Mouse (Mus musculus): ENCODE data around the gene Parg.

The Parg gene

DNA sequence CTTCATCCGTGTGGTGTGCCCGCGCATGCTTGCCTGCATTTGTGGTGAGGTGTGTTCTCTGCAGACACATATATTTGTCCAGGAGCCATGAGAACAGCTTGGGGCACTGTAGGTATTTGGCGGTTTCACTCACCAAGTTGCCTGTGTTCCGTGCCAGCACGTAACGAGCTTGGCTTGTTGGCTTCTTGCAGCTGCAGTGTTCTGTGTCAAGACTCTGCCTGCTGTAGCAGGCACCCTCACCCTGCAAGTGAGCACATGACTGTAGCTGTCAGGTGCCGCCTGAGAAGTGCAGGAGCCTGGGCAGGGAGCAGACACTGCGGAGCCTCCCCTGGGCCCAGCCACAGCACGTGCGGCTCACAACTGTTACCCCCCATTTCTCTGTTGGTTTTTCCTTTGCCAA, 134.8 kb downstream of the Parg start:
- Histone ChIP-seq H3K4me3 (replicated peaks; ENCODE audit: low read length) (no peak overlapping the region), H3K4me1 (replicated peaks; ENCODE audit: low read depth, low read length) (no peaks in the 10 kb centered on the region; the same call in 1 of the 2 replicates), H3K9me3 (ENCODE audit: low read length) (no peaks in the 10 kb centered on the region), H3K36me3 (ENCODE audit: insufficient read depth, low read length) (peaks cover 100% of the 10 kb centered on the region), H3K27me3 (ENCODE audit: insufficient read depth, low read length) (no peaks in the 10 kb centered on the region)
- no peak for TF ChIP-seq CTCF (conservative IDR thresholded peaks at IDR 0.05; ENCODE audit: low read length)
- no peak for TF ChIP-seq NANOG (IDR thresholded peaks at IDR 0.05; ENCODE audit: borderline replicate concordance, low read length)
- TF ChIP-seq POU5F1 (IDR thresholded peaks at IDR 0.05; ENCODE audit: borderline replicate concordance, low read length) = no peak

GRCm38 (mm10) chr14:32341823-32342222, 140.1 kb downstream of the Parg start:
- Histone ChIP-seq H3K27me3 (ENCODE audit: insufficient read depth, low read length) (no peaks in the 10 kb centered on the region), H3K4me3 (replicated peaks; ENCODE audit: low read length) (no peak overlapping the region)
- TF ChIP-seq NANOG (IDR thresholded peaks at IDR 0.05; ENCODE audit: borderline replicate concordance, low read length) = no peak
- no peak for TF ChIP-seq POU5F1 (IDR thresholded peaks at IDR 0.05; ENCODE audit: borderline replicate concordance, low read length)
- TF ChIP-seq CTCF (conservative IDR thresholded peaks at IDR 0.05; ENCODE audit: low read length) = no peak

GRCm38 (mm10) chr14:32344176-32344575, 142.4 kb downstream of the Parg start:
- Histone ChIP-seq H3K4me3 (replicated peaks; ENCODE audit: low read length) (no peak overlapping the region), H3K27me3 (ENCODE audit: insufficient read depth, low read length) (no peaks in the 10 kb centered on the region), H3K9me3 (ENCODE audit: low read length) (no peaks in the 10 kb centered on the region), H3K36me3 (ENCODE audit: insufficient read depth, low read length) (peaks cover 100% of the 10 kb centered on the region), H3K4me1 (replicated peaks; ENCODE audit: low read depth, low read length) (0 out of 2 replicates have a peak, but pooled peaks cover 8% of the 10 kb centered on the region)
- TF ChIP-seq POU5F1 (IDR thresholded peaks at IDR 0.05; ENCODE audit: borderline replicate concordance, low read length) = no peak
- no peak for TF ChIP-seq NANOG (IDR thresholded peaks at IDR 0.05; ENCODE audit: borderline replicate concordance, low read length)
- TF ChIP-seq CTCF (conservative IDR thresholded peaks at IDR 0.05; ENCODE audit: low read length) = no peak

More at GRCm38 (mm10) chr14:32341823-32342222, 140.1 kb downstream of the Parg start:
- no peaks in the 10 kb centered on the region for H3K9me3 ChIP-seq (ENCODE audit: low read length)
- peaks cover 100% of the 10 kb centered on the region for H3K36me3 ChIP-seq (ENCODE audit: insufficient read depth, low read length)
- H3K4me1 ChIP-seq (replicated peaks; ENCODE audit: low read depth, low read length) = 0 out of 2 replicates have a peak, but pooled peaks cover 8% of the 10 kb centered on the region

GRCm38 (mm10) chr14:32344694-32345093, 142.9 kb downstream of the Parg start:
- H3K9me3 ChIP-seq (ENCODE audit: low read length) = no peaks in the 10 kb centered on the region
- TF ChIP-seq CTCF (conservative IDR thresholded peaks at IDR 0.05; ENCODE audit: low read length) (no peak), POU5F1 (IDR thresholded peaks at IDR 0.05; ENCODE audit: borderline replicate concordance, low read length) (no peak), NANOG (IDR thresholded peaks at IDR 0.05; ENCODE audit: borderline replicate concordance, low read length) (no peak)
- H3K27me3 ChIP-seq (ENCODE audit: insufficient read depth, low read length) = no peaks in the 10 kb centered on the region
- no peak overlapping the region for H3K4me3 ChIP-seq (replicated peaks; ENCODE audit: low read length)
- 0 out of 2 replicates have a peak, but pooled peaks cover 8% of the 10 kb centered on the region for H3K4me1 ChIP-seq (replicated peaks; ENCODE audit: low read depth, low read length)
- H3K36me3 ChIP-seq (ENCODE audit: insufficient read depth, low read length) = peaks cover 98% of the 10 kb centered on the region

Measured in E14TG2a.4 (cell line).